Mouse (Mus musculus): ENCODE data around the gene Snrnp35. TPM values are rescaled to one million over a fixed set of nuclear protein-coding genes. Genes with fewer than 3 reads are reported as not detected.

Gene Snrnp35
- total RNA-seq (2014; rRNA removed; ENCODE audit: low replicate concordance) (0.50 and 4.4 TPM in 2 replicates), polyA plus RNA-seq (2015; fragmentation: Nextera tagmentation; extraction: Ambion mirVana) (14.0 and 14.6 TPM in 2 replicates)

DNA sequence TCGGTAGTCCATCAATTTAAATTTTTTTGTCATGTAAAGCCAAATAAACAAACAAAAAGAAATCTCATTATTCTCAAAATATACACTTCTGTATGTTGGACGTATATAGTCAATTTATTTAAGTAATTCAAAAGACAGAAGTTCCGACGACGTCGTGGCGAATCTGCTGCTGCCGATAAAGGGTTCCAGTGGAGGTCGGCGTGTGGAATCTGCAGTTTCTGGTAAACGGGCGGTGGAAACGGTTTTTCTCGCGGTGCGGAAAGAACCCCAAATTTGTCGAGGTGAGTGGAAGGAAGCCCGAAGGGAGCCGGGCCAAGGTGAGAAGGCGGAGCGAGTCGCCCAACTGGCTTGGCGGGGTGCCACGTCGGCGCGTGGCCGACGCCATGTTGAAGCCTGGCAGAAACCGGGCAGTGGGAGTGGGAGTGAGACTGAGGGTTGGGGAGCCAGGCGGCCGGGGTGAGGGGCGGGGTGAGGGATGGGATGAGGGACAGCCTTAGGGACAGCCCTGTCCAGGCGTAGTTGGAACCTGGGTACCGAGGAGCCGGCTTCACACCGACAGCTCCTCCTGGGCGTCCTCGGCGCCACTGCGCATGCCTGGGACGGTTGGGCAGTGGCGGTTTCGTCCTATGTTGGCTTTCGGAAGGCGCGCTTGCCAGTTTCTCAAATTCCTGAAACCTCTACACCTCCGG is at the start of gene Snrnp35:
Snrnp35 (plus strand) TSS at position 169 of the 689 bp plus-strand sequence.
- WGBS = under 1% methylated on average over 47 of the region's 48 CpGs
- H3K36me3 ChIP-seq (replicated peaks; ENCODE audit: control insufficient read depth, insufficient read depth, low read length) = no peaks in the 10 kb centered on the region
- H3K4me3 ChIP-seq (ENCODE audit: low read depth, low read length) = peak within 1 kb of the TSS; percentile 69
- H3K4me1 ChIP-seq (ENCODE audit: control insufficient read depth, insufficient read depth) = peaks cover 18% of the 10 kb centered on the region
- H3K27me3 ChIP-seq (ENCODE audit: control insufficient read depth, insufficient read depth, low read length) = no peaks in the 10 kb centered on the region
- peak; percentile 88 for DNase-seq (ENCODE audit: low spot score)
- peak; percentile 91 for ATAC-seq (ENCODE audit: insufficient read depth, low read depth)
- peak within 1 kb of the TSS; percentile 100 for H3K27ac ChIP-seq (ENCODE audit: low read depth)
- H3K4me2 ChIP-seq (ENCODE audit: low read depth, low read length) = peak within 1 kb of the TSS; percentile 78
- H3K9me3 ChIP-seq (replicated peaks; ENCODE audit: control insufficient read depth, low read length) = no peaks in the 10 kb centered on the region
- H3K9ac ChIP-seq (replicated peaks; ENCODE audit: low read depth, low read length) = peak within 1 kb of the TSS; percentile 84
- no peak; the same call in 1 of the 2 replicates for TF ChIP-seq EP300 (IDR thresholded peaks at IDR 0.05; ENCODE audit: low read depth)
- TF ChIP-seq CTCF (IDR thresholded peaks at IDR 0.05; ENCODE audit: low read depth) = no peak

- DNase-seq (ENCODE audit: low spot score) = peak; percentile 25
These were observed 44.7 kb upstream of the Snrnp35 start for GRCm38 (mm10) chr5:124438229-124438628.

DNA sequence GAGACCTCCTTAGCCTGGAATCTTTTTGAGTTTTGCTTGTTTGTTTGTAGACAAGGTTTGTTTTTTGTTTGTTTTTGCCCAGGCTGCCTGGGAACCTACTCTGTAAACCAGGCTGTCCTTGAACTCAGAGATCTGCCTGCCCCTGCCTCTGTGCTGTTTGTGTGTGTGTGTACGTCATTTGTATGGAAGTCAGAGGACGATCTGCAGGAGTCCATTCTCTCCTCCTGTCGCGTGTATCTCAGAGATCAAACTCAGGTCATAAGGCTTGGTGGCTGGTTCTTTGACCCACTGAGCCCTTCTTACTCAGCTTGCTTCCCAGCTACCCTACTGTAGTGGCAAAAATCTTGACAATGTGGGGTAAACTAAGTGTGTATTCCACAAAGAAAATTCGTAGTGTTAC is 44.2 kb upstream of the Snrnp35 start:
- Histone ChIP-seq H3K9ac (replicated peaks; ENCODE audit: low read depth, low read length) (no peak overlapping the region), H3K36me3 (replicated peaks; ENCODE audit: control insufficient read depth, insufficient read depth, low read length) (no peaks in the 10 kb centered on the region), H3K9me3 (replicated peaks; ENCODE audit: control insufficient read depth, low read length) (no peaks in the 10 kb centered on the region), H3K4me3 (ENCODE audit: low read depth, low read length) (no peak overlapping the region), H3K4me1 (ENCODE audit: control insufficient read depth, insufficient read depth) (peaks cover 5% of the 10 kb centered on the region; the same call in 1 of the 2 replicates), H3K4me2 (ENCODE audit: low read depth, low read length) (no peak overlapping the region), H3K27ac (ENCODE audit: low read depth) (peak overlapping the region; percentile 93), H3K27me3 (ENCODE audit: control insufficient read depth, insufficient read depth, low read length) (no peaks in the 10 kb centered on the region)
- ATAC-seq (ENCODE audit: insufficient read depth, low read depth) = no peak
- no peak for TF ChIP-seq EP300 (IDR thresholded peaks at IDR 0.05; ENCODE audit: low read depth)
- TF ChIP-seq CTCF (IDR thresholded peaks at IDR 0.05; ENCODE audit: low read depth) = no peak
- 58% methylated on average over 5 of the region's 5 CpGs for WGBS
- no peak for DNase-seq (ENCODE audit: low spot score)

More at GRCm38 (mm10) chr5:124438229-124438628, 44.7 kb upstream of the Snrnp35 start:
- H3K4me1 ChIP-seq (ENCODE audit: control insufficient read depth, insufficient read depth) = peaks cover 5% of the 10 kb centered on the region; the same call in 1 of the 2 replicates
- no peaks in the 10 kb centered on the region for H3K36me3 ChIP-seq (replicated peaks; ENCODE audit: control insufficient read depth, insufficient read depth, low read length)
- no peak overlapping the region for H3K4me3 ChIP-seq (ENCODE audit: low read depth, low read length)
- H3K27me3 ChIP-seq (ENCODE audit: control insufficient read depth, insufficient read depth, low read length) = no peaks in the 10 kb centered on the region
- peak overlapping the region; percentile 93 for H3K27ac ChIP-seq (ENCODE audit: low read depth)
- H3K9ac ChIP-seq (replicated peaks; ENCODE audit: low read depth, low read length) = no peak overlapping the region
- H3K4me2 ChIP-seq (ENCODE audit: low read depth, low read length) = no peak overlapping the region
- H3K9me3 ChIP-seq (replicated peaks; ENCODE audit: control insufficient read depth, low read length) = no peaks in the 10 kb centered on the region
- no peak for ATAC-seq (ENCODE audit: insufficient read depth, low read depth)
- WGBS = 72% methylated on average over 5 of the region's 5 CpGs
- TF ChIP-seq EP300 (IDR thresholded peaks at IDR 0.05; ENCODE audit: low read depth) (no peak), CTCF (IDR thresholded peaks at IDR 0.05; ENCODE audit: low read depth) (peak; percentile 62)

- H3K27ac ChIP-seq (ENCODE audit: low read depth) = peak within 1 kb of the TSS; percentile 93
- peak within 1 kb of the TSS; percentile 73 for H3K4me3 ChIP-seq (ENCODE audit: low read depth, low read length)
- H3K27me3 ChIP-seq (ENCODE audit: control insufficient read depth, insufficient read depth, low read length) = no peaks in the 10 kb centered on the region
- ATAC-seq (ENCODE audit: insufficient read depth, low read depth) (peak; percentile 96), DNase-seq (ENCODE audit: low spot score) (peak; percentile 95)
- H3K9me3 ChIP-seq (replicated peaks; ENCODE audit: control insufficient read depth, low read length) = no peaks in the 10 kb centered on the region
- peak within 1 kb of the TSS; percentile 72 for H3K9ac ChIP-seq (replicated peaks; ENCODE audit: low read depth, low read length)
- peak within 1 kb of the TSS; percentile 77 for H3K4me2 ChIP-seq (ENCODE audit: low read depth, low read length)
- H3K36me3 ChIP-seq (replicated peaks; ENCODE audit: control insufficient read depth, insufficient read depth, low read length) = no peaks in the 10 kb centered on the region
- under 1% methylated on average over 34 of the region's 34 CpGs for WGBS
- TF ChIP-seq CTCF (IDR thresholded peaks at IDR 0.05; ENCODE audit: low read depth) (0 out of 2 replicates have a peak, but pooled peaks have one; percentile 15), EP300 (IDR thresholded peaks at IDR 0.05; ENCODE audit: low read depth) (peak; percentile 42; the same call in 1 of the 2 replicates)
- H3K4me1 ChIP-seq (ENCODE audit: control insufficient read depth, insufficient read depth) = peaks cover 7% of the 10 kb centered on the region; the same call in 1 of the 2 replicates
These were observed 43.4 kb upstream of the Snrnp35 start, which contains the start of gene Kmt5a for GRCm38 (mm10) chr5:124439447-124440093. TSS of gene Kmt5a (plus strand) at chr5:124439930.

DNA sequence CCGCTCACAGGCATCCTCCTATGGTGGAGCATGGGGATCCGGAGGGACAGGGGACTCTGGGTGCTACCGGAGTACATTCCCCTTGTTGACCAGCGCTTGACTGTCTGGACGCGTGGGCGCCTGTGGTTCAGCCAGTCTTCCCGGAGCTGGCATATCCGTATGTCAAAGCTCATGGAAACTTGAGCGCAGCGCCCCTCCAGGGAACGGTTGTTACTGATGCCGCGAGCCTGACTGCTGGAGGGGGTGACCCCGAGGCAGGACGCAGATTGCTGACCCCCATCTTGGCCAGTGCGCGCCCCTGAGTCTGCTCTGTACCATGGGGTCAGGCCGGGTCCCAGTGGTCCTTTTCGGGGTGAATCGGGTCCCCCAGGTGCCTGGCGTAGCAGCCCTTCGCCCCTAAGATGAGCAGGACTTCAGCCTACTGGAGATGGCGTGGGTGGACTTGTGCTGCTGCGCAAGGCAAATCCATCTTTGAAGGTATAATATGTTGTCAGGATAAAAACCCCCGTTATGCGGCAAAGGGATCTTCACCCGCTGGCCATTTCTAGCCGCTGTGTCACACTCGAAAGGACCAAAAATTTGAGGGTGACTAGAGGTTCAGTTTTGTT is 42.7 kb upstream of the Snrnp35 start:
- peak overlapping the region; percentile 73 for H3K4me3 ChIP-seq (ENCODE audit: low read depth, low read length)
- ATAC-seq (ENCODE audit: insufficient read depth, low read depth) (peak; percentile 74), DNase-seq (ENCODE audit: low spot score) (peak; percentile 76)
- no peaks in the 10 kb centered on the region for H3K27me3 ChIP-seq (ENCODE audit: control insufficient read depth, insufficient read depth, low read length)
- no peaks in the 10 kb centered on the region for H3K36me3 ChIP-seq (replicated peaks; ENCODE audit: control insufficient read depth, insufficient read depth, low read length)
- H3K4me1 ChIP-seq (ENCODE audit: control insufficient read depth, insufficient read depth) = peaks cover 11% of the 10 kb centered on the region; the same call in 1 of the 2 replicates
- H3K9me3 ChIP-seq (replicated peaks; ENCODE audit: control insufficient read depth, low read length) = no peaks in the 10 kb centered on the region
- H3K9ac ChIP-seq (replicated peaks; ENCODE audit: low read depth, low read length) = peak overlapping the region; percentile 72
- H3K27ac ChIP-seq (ENCODE audit: low read depth) = peak overlapping the region; percentile 93
- under 1% methylated on average over 30 of the region's 30 CpGs for WGBS
- peak overlapping the region; percentile 77 for H3K4me2 ChIP-seq (ENCODE audit: low read depth, low read length)
- no peak for TF ChIP-seq EP300 (IDR thresholded peaks at IDR 0.05; ENCODE audit: low read depth)
- TF ChIP-seq CTCF (IDR thresholded peaks at IDR 0.05; ENCODE audit: low read depth) = peak; percentile 44
